Mouse (Mus musculus): ENCODE measurements at regions not wholly inside any gene's neighbourhood (a gene's known extent, or its start where the extent isn't known, plus 50 kb on each side); places are given as distances from the start of the nearest gene placed in this dataset.

- TF ChIP-seq CTCF (IDR thresholded peaks at IDR 0.05; ENCODE audit: low read depth) = no peak
- no peak for TF ChIP-seq EP300 (IDR thresholded peaks at IDR 0.05; ENCODE audit: low read depth)
These were observed 91.4 kb upstream of the Fam49a start for GRCm38 (mm10) chr12:12170581-12170980.
